Mouse (Mus musculus) ES-Bruce4 (cell line): Measurements from ENCODE around the gene Pth2. TPM values are rescaled to one million over a fixed set of nuclear protein-coding genes. Genes with fewer than 3 reads are reported as not detected.
A peak's percentile ranks its signal among the peaks of the same experiment; 100 is the strongest.
"Not testable (repeated sequence)": the region's sequence is repeated elsewhere in the genome, so short reads cannot be mapped to it uniquely, and the experiment has no call there.

Experiments used
- H3K27ac ChIP-seq: 2 replicates; pipeline ENCODE4 v1.5.1; 2012; ENCODE audit warnings: low read length, inconsistent platforms; ENCODE audit not compliant: insufficient read depth
- H3K27me3 ChIP-seq: 2 replicates; pipeline ENCODE4 v1.6.1; 2012; ENCODE audit warnings: mild to moderate bottlenecking, low read length, inconsistent platforms; ENCODE audit not compliant: control insufficient read depth, poor library complexity, insufficient read depth, severe bottlenecking
- H3K36me3 ChIP-seq: 2 replicates; pipeline ENCODE4 v1.6.1; 2012; ENCODE audit warnings: inconsistent platforms, mild to moderate bottlenecking, low read length, moderate library complexity; ENCODE audit not compliant: control insufficient read depth, poor library complexity, insufficient read depth, severe bottlenecking
- H3K4me1 ChIP-seq: one replicate; pipeline ENCODE4 v1.8.1; 2011; ENCODE audit warnings: low read length; ENCODE audit not compliant: control insufficient read depth, insufficient read depth
- H3K4me3 ChIP-seq: 2 replicates; pipeline ENCODE4 v1.5.1; 2011; ENCODE audit warnings: low read depth, mild to moderate bottlenecking, low read length
- H3K9ac ChIP-seq: 2 replicates; pipeline ENCODE4 v1.6.1; 2012; ENCODE audit warnings: low read depth, mild to moderate bottlenecking, inconsistent platforms; ENCODE audit not compliant: poor library complexity, severe bottlenecking
- H3K9me3 ChIP-seq: replicated peaks from 2 replicates; pipeline ENCODE4 v1.6.1; 2012; ENCODE audit warnings: mild to moderate bottlenecking, low read length, inconsistent platforms; ENCODE audit not compliant: control insufficient read depth, poor library complexity, insufficient read depth, severe bottlenecking
- CTCF ChIP-seq: IDR thresholded peaks from one replicate; pipeline ENCODE4 v1.8.1; 2011; ENCODE audit warnings: low read depth, low read length
- EP300 ChIP-seq: IDR thresholded peaks from 2 replicates; pipeline ENCODE4 v1.6.1; 2011; ENCODE audit warnings: low read depth, low read length; ENCODE audit not compliant: insufficient read depth
- POLR2A ChIP-seq: IDR thresholded peaks from one replicate; pipeline ENCODE4 v1.8.1; 2011; ENCODE audit warnings: low read length; ENCODE audit not compliant: insufficient read depth
- polyA plus RNA-seq: library from polyadenylated mRNA; stranded (reverse); fragments of >200 nt; gene quantifications from 2 replicates; pipeline ENCODE4 v1.2.4, GENCODE M21; 2011; ENCODE audit warnings: low read depth; ENCODE audit not compliant: missing spikeins, insufficient read depth, insufficient read length

The Pth2 gene
- polyA plus RNA-seq, 1 experiment = not detected

DNA sequence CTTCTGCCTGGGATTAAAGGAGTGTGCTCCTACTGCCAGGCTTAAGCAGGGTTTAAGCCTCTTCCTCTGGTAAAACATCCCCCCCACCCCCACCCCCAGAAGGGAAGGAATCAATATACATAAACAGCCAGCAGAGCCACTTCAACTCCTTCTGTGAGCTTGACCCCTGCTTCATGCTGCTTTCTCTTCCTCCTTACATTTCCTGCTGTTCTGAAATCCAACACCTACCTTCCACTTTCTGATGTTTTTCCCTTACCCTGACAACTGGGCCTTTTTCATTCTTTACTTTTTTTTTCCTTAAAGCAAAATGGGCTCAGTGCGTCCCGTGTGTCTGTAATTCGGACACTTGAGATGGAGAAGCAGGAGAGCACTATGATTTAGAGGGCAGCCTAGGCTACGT is 30.5 kb upstream of the Pth2 start:
- Histone ChIP-seq H3K36me3 (0 out of 2 replicates have a peak, but pooled peaks cover 2% of the 10 kb centered on the region), H3K4me3 (no peak overlapping the region), H3K27ac (peak overlapping the region; percentile 2; the same call in 1 of the 2 replicates), H3K4me1 (peaks cover 5% of the 10 kb centered on the region), H3K9me3 (no peaks in the 10 kb centered on the region), H3K9ac (no peak overlapping the region), H3K27me3 (no peaks in the 10 kb centered on the region)
- TF ChIP-seq CTCF (no peak), POLR2A (no peak), EP300 (no peak)

DNA sequence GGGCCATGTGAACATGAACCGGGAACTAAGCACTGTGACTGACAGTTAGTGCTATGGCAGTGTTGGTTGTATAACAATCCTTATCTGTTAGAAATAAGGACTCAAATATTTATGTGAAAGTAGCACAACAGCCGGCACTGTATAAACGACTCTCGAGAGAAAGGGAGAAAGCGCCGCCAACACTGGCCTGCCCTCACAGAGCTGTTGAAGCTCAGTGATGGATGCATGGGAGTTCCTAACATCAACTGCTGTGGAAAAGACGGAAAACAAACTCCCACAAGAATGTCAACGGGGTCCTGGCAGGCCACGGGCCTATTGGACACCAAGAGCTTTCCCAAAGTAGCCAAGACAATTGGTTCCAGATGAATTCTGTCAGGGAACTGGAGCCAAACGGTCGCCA is 29.5 kb upstream of the Pth2 start:
- Histone ChIP-seq H3K36me3 (0 out of 2 replicates have a peak, but pooled peaks cover 2% of the 10 kb centered on the region), H3K27ac (no peak overlapping the region), H3K27me3 (no peaks in the 10 kb centered on the region), H3K4me3 (no peak overlapping the region), H3K9ac (no peak overlapping the region), H3K4me1 (peaks cover 5% of the 10 kb centered on the region), H3K9me3 (no peaks in the 10 kb centered on the region)
- TF ChIP-seq CTCF (no peak), EP300 (no peak), POLR2A (no peak)

DNA sequence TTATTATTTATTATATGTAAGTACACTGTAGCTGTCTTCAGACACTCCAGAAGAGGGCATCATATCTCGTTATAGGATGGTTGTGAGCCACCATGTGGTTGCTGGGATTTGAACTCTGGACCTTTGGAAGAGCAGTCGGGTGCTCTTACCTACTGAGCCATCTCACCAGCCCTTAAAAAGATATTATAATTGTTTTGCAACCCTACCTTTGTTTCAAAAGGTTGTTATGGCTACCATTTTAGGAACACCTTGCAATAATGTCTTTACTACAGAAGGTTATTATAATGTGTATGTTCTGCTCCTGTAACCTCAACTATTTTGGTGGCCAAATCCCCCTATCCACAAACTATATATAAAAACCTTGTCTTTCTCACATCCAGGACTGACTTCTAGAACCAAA is 27.7 kb upstream of the Pth2 start:
- H3K9ac ChIP-seq = peak overlapping the region; percentile 91
- not testable (repeated sequence) for H3K27ac ChIP-seq, H3K27me3 ChIP-seq

DNA sequence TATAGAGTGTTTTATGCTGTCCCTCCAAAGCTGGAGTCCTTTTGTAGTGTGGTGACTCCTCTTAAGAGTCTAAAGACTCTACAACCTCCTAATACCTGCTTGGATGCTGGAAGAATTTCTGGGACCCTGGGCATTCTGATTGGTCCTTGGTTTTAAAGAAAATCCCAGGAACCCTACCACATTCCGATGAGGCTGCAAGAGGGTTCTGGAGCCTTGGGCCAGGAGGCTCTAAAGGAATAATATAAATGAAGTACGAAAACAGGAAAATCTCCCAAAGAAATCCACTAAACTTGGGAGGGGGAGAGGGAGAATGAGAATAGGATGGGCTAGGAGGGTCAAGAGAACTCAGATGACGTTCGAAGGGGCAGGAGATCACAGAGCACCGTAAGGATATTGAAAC is 27.2 kb upstream of the Pth2 start:
- H3K27me3 ChIP-seq = no peaks in the 10 kb centered on the region
- H3K36me3 ChIP-seq = no peaks in the 10 kb centered on the region
- peak overlapping the region; percentile 75 for H3K4me3 ChIP-seq
- no peak for TF ChIP-seq CTCF
- TF ChIP-seq POLR2A = no peak
- no peak for TF ChIP-seq EP300
- H3K4me1 ChIP-seq = peaks cover 5% of the 10 kb centered on the region
- no peaks in the 10 kb centered on the region for H3K9me3 ChIP-seq
- H3K27ac ChIP-seq = peak overlapping the region; percentile 85
- H3K9ac ChIP-seq = peak overlapping the region; percentile 91

More for the DNA sequence above, 27.7 kb upstream of the Pth2 start:
- not testable (repeated sequence) for H3K9me3 ChIP-seq, H3K36me3 ChIP-seq, H3K4me1 ChIP-seq, H3K4me3 ChIP-seq

DNA sequence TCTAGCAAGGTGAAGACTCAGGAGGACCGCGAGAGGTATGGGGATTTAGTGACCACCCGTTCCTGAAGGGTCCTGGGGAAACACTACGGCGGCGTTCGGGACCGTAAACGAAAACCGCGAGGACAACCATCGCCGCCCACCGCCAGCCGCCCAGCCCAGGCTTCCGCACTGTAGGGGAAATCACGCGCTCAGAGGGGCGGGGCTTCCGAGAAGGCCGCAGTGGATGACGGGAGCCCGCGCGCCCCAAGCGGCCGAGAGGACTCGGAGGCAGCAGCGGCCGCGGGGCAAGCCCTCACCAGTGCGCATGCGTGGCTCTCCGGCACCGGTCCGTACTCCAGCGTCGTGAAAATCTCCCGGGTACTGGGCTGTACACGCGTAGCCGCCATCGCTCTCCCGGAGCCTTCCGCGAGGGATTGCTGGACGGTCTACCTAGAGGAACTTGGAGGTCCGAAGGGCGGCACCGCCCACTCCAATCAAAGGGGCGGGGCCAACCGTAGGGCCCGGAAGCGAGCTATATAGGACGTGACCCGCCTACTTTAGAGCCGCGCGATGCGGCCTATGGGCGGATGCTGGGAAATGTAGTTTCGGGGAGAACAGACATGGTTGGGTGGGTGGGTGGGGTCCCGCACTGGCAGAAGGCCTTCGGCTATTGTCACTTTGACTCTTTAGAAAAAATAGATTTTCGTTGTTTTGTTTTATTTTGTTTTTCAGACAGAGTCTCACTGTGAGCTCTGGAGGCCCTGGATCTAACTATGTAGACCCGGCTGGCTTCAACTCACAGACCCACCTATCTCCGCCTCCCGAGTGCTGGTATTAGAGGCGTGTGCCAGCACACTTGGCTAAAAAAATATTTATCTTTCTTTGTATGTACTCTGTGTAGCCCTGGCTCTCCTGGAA is 26.5 kb upstream of the Pth2 start, which contains the start of the genes Pih1d1 and Aldh16a1:
Gene Pih1d1, plus strand, starts transcription at position 208 of the 897 bp plus-strand sequence.
Gene Aldh16a1, minus strand, starts transcription at position 489 of the 897 bp plus-strand sequence.
- Histone ChIP-seq H3K27me3 (no peaks in the 10 kb centered on the region), H3K4me3 (peak within 1 kb of the TSS; percentile 75), H3K9ac (peak within 1 kb of the TSS; percentile 91), H3K27ac (peak within 1 kb of the TSS; percentile 85), H3K9me3 (no peaks in the 10 kb centered on the region), H3K4me1 (peaks cover 5% of the 10 kb centered on the region), H3K36me3 (no peaks in the 10 kb centered on the region)
- TF ChIP-seq CTCF (no peak), POLR2A (peak; percentile 72), EP300 (peak; percentile 63; the same call in 1 of the 2 replicates)

DNA sequence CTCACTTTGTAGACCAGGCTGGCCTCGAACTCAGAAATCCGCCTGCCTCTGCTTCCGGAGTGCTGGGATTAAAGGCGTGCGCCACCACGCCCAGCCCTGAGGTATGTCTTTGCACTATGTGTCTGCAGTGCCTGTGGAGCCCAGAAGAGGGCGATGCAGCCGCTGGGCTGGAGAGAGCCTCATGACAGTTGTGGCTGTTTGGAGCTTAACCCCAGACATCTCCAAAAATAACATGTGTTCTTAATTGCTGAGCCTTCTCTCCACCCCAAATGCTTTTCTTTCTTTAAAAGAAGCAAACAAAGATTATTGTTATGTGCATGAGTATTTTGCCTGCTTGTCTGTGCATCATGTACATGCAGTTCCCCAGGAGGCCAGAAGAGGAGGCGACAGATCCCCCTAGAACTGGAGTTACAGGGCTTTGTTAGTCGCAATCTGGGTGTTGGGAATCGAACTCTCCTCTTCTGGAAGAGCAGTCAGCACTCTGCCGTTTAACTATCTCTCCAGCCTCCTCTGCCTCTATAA is 25.7 kb upstream of the Pth2 start:
- H3K27me3 ChIP-seq = no peaks in the 10 kb centered on the region
- H3K4me3 ChIP-seq = peak overlapping the region; percentile 56
- H3K9ac ChIP-seq = no peak overlapping the region; the same call in 1 of the 2 replicates
- peak overlapping the region; percentile 11; the same call in 1 of the 2 replicates for H3K27ac ChIP-seq
- TF ChIP-seq POLR2A (no peak), EP300 (no peak), CTCF (peak; percentile 80)
- no peaks in the 10 kb centered on the region for H3K36me3 ChIP-seq
- H3K9me3 ChIP-seq = no peaks in the 10 kb centered on the region
- peaks cover 5% of the 10 kb centered on the region for H3K4me1 ChIP-seq
